In genomic region chr11:104590148-104590547, GRCm38 (mm10) we compare ENCODE assay signal across 8 mouse cellular contexts. TPM values are rescaled to one million over a fixed set of nuclear protein-coding genes. Genes with fewer than 3 reads are reported as not detected.
DNase-seq lines count a peak whose midpoint lies in the region; ATAC-seq and TF ChIP-seq lines count a peak whose summit lies in the region.

No protein-coding gene starts in this region.

- H3K4me3 ChIP-seq in lung, embryonic 14.5 days (ENCODE audit: low read depth, low read length): no peak overlapping the region

- no peaks in the 10 kb centered on the region for H3K27me3 ChIP-seq in Patski
- no peaks in the 10 kb centered on the region for H3K27me3 ChIP-seq in lung, embryonic 14.5 days (ENCODE audit: insufficient read depth, low read length)

- under 1% methylated on average over 8 of the region's 8 CpGs for WGBS in lung, embryonic 14.5 days

- in situ Hi-C loops in Patski (cut with MboI; ENCODE audit: low pct_unique_long_range_greater_than_20kb): loop anchor here (5.0 to 25.0 kb wide), 2 partner anchors 177 to 397 kb away; no protein-coding TSS in a partner anchor

- no peak overlapping the region for H3K27ac ChIP-seq in lung, embryonic 14.5 days (ENCODE audit: low read depth)

- TF ChIP-seq CTCF in Patski (IDR thresholded peaks at IDR 0.05): peak; percentile 96
- TF ChIP-seq CTCF in lung, embryonic 14.5 days (IDR thresholded peaks at IDR 0.05; ENCODE audit: low read depth): peak; percentile 98

- H3K4me1 ChIP-seq in lung, embryonic 14.5 days (ENCODE audit: insufficient read depth): no peaks in the 10 kb centered on the region

- CTCF ChIA-PET in Patski (lab: Charles Lee): interaction anchor here (0.6 to 3.1 kb wide), 35 partner anchors 8 to 534 kb away, joined by 3 to 23 read pairs (median 4); partner anchors contain the start of genes Cdc27 and Myl4

- ATAC-seq in Patski: peak; percentile 79
- ATAC-seq in lung, embryonic 14.5 days (ENCODE audit: insufficient read depth): peak; percentile 89

- H3K9ac ChIP-seq in lung, embryonic 14.5 days: no peak overlapping the region

- DNase-seq in Patski (ENCODE audit: low read depth, low spot score): peak; percentile 41
- DNase-seq in cerebellum, adult 11-12 months: peak; percentile 70
- DNase-seq in forelimb bud, embryonic 11.5 days (ENCODE audit: low read depth, low spot score): peak; percentile 87
- peak; percentile 88 for DNase-seq in heart, postnatal 4 days
- DNase-seq in layer of hippocampus, adult 8-10 months (ENCODE audit: low spot score in 2 of 2): peak; percentile 70 to 85
- peak; percentile 97 for DNase-seq in lung, embryonic 14.5 days
- peak; percentile 88 for DNase-seq in retina, postnatal 1 day
- DNase-seq in thymus, postnatal 36 days: peak; percentile 64 to 72

- no peaks in the 10 kb centered on the region for H3K9me3 ChIP-seq in lung, embryonic 14.5 days (ENCODE audit: low read depth, low read length)

- 0 out of 2 replicates have a peak overlapping the region, but pooled peaks have one; percentile 12 for H3K4me2 ChIP-seq in lung, embryonic 14.5 days

- H3K36me3 ChIP-seq in lung, embryonic 14.5 days (ENCODE audit: insufficient read depth): no peaks in the 10 kb centered on the region

- POLR2A ChIA-PET in Patski (lab: Charles Lee): interaction anchor here (0.8 to 1.0 kb wide), 2 partner anchors 17 to 70 kb away, joined by 3 read pairs; partner anchors contain the start of gene Itgb3

RNA-seq across cellular contexts. Expression of gene Itgb3, which starts 17.7 kb away (rescaled TPM):
- 25.3 TPM for polyA plus RNA-seq in Patski (2021)
- total RNA-seq in heart, postnatal 4 days (2021): 1 to 10 TPM; 6.8 to 6.9 TPM
- total RNA-seq in layer of hippocampus, adult 8-10 months (2022): 1 to 10 TPM; 1.4 to 4.7 (median 3.1) TPM
- 1.9 and 2.1 TPM in 2 replicates for polyA plus RNA-seq in lung, embryonic 14.5 days (2014; fragmentation: Nextera tagmentation; extraction: Ambion mirVana)

RNA-seq across cellular contexts. Expression of gene Myl4, which starts 39.7 kb away (rescaled TPM):
- polyA plus RNA-seq in Patski (2021): 1.3 TPM
- 100 to 1,000 TPM; 908 to 955 TPM for total RNA-seq in heart, postnatal 4 days (2021)
- 1 to 10 TPM; 1.9 to 3.4 (median 2.7) TPM for total RNA-seq in layer of hippocampus, adult 8-10 months (2022)
- 9.8 and 52.1 TPM in 2 replicates for polyA plus RNA-seq in lung, embryonic 14.5 days (2014; fragmentation: Nextera tagmentation; extraction: Ambion mirVana)

RNA-seq across cellular contexts. Expression of gene Cdc27, which starts 39.7 kb away (rescaled TPM):
- 43.9 TPM for polyA plus RNA-seq in Patski (2021)
- total RNA-seq in heart, postnatal 4 days (2021): 10 to 100 TPM; 44.5 to 49.0 TPM
- 10 to 100 TPM; 50.0 to 71.7 (median 53.7) TPM for total RNA-seq in layer of hippocampus, adult 8-10 months (2022)
- polyA plus RNA-seq in lung, embryonic 14.5 days (2014; fragmentation: Nextera tagmentation; extraction: Ambion mirVana): 47.7 and 51.0 TPM in 2 replicates

Comparison
In these comparisons a context has a peak if more than half of its experiments do, and no peak if none do; other contexts are left out.
1. DNase-seq: peak in every context shown above with its lines; median percentile 97 in lung, embryonic 14.5 days; 88 in heart, postnatal 4 days; 88 in retina, postnatal 1 day; 87 in forelimb bud, embryonic 11.5 days; 78 in layer of hippocampus, adult 8-10 months; 70 in cerebellum, adult 11-12 months; 68 in thymus, postnatal 36 days; 41 in Patski.
2. RNA of gene Myl4, which starts 39.7 kb away (total RNA-seq): 908 to 955 TPM in heart, postnatal 4 days; 1.9 to 3.4 TPM in layer of hippocampus, adult 8-10 months; every median in the first group is over 100 times any median in the second.